Mouse (Mus musculus): ENCODE data around the gene 1500011B03Rik.

- TF ChIP-seq CTCF (IDR thresholded peaks at IDR 0.05; ENCODE audit: low read depth, low read length) (no peak), POLR2A (IDR thresholded peaks at IDR 0.05; ENCODE audit: borderline replicate concordance, low read depth, low read length) (no peak)
Measured at GRCm38 (mm10) chr5:114809826-114810225, 13.4 kb downstream of the 1500011B03Rik start.
